Mouse (Mus musculus): ENCODE data around the gene Slc41a3.

Gene Slc41a3

DNA sequence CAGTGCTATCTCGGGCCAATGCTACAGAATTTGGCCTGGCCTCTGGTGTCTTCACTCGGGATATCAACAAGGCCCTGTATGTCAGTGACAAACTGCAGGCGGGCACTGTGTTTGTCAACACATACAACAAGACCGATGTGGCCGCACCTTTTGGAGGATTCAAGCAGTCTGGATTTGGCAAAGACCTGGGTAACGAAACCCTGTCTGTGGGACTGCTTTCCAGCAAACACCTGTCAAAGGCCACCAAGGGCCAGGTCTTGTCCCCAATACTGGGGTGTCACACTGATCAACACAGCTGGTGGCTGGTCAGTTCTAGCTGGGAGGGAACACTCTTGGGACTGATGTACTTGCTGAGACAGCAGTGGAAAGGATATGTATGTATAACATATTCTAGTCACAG, 6.3 kb upstream of the Slc41a3 start:
- DNase-seq: no peak

- DNase-seq: no peak
Measured at GRCm38 (mm10) chr6:90600351-90600750, 4.2 kb upstream of the Slc41a3 start.

- DNase-seq: no peak
Measured at GRCm38 (mm10) chr6:90601736-90602135, 2.8 kb upstream of the Slc41a3 start.

DNA sequence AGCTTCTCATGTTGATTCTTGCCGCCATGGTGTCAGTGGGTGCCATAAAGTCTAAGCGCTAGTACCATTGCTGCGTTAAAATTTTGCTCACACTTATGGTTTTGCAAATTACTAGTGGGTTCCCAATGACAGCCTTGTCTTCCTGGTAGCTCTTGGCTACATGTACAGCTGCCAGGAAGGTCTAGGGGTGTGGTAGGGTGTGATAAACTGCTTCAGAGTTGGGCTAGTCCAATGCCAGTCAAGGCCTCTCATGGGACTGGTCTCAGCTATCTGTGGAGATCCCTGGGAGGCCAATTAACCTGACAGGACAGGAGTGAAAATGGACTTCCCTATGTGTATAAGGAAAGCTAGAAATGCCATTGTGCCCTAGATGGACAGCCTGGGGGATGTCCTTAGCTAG, 2.2 kb upstream of the Slc41a3 start:
- no peak for DNase-seq

DNA sequence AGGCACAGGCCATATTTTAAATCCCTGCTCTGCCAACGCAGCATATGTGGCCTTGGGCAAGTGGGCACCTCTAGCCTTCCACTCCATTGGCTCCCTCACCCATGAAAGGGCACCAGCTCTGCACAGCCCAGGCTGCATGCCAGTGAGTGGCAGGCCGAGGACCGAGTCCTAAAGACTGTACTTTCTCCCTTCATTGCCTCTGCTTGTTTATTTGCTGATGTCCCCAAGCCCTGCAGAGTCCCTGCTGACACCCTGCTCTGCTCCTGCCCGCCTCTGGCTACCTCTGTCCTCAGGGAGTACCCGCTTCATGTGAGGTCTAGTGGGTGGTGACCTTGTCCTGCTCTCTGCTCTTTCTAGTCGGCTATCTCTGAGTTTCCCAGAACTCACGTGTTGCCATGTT, 1.4 kb upstream of the Slc41a3 start:
- no peak for DNase-seq

DNA sequence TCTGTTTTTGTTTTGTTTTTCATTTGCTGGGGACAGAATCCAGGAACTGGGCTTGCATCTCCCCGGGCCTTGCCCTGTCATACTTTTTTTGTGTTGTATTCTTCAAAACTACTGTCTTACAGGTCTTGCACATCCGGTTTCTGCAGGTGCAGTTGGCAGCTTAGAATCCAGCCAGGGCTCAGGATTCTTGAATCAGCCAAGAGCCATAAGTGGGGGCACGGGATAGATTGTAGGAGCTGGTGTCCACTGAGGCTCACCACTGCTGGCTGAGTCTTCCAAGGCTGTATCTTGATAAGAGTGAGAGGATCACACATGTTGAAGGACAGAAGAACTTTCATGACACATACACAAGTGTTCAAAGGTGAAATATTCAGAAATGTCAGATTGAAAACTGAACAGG, 395 bp upstream of the Slc41a3 start:
- DNase-seq: no peak

GRCm38 (mm10) chr6:90605298-90605665, 757 bp downstream of the Slc41a3 start:
- DNase-seq: no peak

DNA sequence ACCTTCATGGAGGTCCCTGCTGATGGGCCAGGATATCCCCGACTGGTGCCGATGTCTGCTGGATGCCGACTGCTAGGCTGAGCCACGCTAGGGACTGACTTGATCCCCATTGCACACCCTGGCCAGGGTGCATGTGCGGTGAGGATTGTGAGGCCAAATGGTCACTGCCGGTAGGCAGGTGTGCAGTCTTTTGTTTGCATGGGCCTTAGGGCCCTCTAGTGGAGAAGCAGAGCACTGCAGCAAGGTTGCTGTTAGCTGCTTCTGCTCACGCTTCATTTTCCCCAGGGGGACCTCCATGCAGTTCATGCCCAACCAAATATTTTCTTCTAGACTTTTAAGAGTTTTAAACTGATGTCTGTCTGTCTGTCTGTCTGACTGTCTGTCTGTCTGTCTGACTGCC, 2.0 kb downstream of the Slc41a3 start:
- peak; percentile 83 for DNase-seq

DNA sequence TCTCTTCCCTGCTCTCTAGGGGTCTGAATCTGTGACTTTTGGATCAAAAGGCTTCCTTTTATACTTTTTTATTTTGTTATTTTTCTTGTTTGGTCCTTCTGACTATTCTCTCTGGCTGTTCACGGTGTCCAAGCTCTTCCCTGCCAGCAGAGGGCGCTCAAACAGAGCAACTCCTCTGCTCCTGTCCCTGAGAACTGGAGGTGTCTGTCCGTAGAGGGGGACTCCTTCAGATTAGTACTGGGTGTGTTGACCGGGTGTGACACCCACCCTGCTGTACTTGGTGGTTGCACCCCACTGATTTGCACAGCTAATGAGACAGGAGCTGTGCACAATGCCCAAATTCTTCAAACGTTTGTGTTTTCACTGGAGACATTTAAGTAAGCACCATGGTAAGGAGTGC, 2.7 kb downstream of the Slc41a3 start:
- peak; percentile 81 for DNase-seq

DNA sequence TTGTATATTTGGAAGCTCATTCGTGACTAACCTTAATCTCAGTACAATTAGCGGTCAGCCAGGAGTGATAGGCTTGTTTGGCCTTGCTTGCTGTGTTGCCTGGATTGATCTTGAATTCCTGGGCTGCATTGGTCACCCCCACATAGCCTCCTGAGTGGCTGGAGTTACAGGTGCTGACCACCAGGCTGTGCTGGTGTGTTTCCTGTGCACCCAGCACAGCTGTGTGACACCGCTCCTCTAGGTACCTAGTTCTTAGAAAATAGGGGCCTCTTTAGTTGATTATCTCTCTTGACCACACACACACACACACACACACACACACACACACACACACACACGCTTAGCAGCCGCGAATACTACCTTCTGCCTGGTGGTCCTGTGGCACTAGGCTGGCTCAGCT, 3.7 kb downstream of the Slc41a3 start:
- DNase-seq: peak; percentile 32

DNA sequence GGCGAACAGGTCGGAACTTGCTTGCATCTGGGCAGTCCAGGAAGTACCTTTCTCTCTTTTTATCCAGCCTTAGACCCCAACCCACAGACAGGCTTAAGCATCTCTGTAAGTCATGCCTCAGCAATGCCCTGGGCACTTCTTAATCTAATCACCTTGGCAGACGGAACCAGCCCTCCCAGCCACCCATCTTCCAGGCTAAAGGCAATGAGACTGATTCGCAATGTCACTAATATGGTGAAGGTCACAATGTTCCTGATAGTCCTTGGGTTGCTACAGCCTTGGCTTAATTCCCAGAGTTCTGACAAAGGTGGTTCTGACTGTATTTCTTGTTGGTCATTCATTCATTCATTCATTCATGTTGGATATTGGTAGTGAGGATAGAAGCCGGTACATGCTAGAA, 5.7 kb downstream of the Slc41a3 start:
- no peak for DNase-seq

DNA sequence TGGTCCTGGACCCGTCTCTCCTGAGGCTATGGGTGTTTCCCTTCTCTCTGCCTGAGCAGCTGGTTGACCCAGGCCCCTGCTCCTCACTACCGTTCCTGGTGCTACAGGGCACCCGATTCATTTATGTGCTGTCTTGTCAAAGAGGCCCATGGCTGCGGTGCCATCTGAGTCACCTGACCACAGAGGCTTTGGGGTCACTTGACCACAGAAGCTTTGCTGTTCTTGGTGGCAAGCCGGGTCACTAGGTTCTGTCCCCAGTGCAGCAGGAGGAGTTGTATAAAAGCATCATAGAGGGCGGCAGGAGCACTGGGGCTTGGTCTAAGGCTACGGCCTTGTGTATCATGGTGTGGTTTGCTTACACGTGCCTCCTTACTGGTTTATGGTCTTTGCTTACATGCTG, 8.8 kb downstream of the Slc41a3 start:
- DNase-seq: no peak

GRCm38 (mm10) chr6:90615362-90615761, 10.8 kb downstream of the Slc41a3 start:
- no peak for DNase-seq

DNA sequence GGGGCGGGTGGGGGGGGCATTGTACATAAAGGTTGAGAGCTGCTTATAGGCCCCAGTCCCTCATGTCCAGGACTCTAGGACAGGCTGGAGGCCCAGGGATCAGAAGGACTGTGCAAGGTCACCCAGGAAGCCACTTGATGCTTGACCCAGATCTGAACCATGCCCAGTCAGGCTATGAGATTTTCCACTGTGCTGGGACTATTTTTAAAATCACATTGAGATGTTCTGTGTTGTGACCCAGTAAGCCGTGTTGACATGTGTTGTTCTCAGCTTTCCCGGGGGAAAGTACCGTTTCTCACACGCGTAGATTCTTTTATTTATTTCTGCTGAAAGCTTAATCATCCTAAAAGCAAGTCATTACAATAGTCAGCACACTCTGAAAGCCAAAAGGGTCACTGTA, 11.5 kb downstream of the Slc41a3 start:
- DNase-seq: no peak

DNA sequence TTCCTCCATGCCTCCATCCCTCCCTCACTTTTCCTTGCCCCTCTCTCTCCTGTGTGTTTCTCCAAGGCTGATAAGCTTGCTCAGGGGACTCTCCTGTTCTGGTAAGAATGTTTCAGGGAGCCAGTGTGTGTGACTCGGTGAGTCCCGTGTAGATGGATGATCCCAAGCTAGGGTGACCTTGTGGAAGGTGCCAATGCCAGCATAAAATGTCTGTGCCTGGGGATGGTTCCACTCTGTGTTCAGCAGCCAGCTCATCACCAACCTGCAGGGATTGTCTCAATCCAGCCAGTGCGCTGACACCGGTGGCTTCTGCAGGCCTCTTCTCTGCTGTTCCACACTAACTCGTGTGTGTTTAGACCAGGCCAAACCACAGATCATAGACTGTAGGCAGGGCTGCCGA, 12.0 kb downstream of the Slc41a3 start:
- no peak for DNase-seq

DNA sequence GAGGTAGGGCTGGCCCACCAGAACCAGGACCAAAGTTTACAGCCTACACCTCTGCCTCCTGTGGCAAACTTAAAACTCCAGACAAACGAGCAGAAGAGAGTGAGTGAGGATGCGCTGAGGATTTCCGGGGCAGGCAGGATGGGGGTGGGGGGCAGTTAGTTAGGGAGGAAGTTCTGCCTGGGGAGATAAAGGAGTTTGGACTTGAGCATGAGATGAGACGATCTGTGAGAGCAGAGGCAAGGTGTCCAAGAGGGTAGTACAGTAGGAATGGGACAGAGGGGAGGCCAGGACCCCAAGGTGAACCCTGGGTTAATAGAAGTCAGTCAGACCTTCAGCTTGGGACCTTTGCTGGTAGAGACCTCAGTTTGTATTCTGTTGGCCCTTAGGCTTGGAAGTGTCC, 13.7 kb downstream of the Slc41a3 start:
- DNase-seq: no peak

DNA sequence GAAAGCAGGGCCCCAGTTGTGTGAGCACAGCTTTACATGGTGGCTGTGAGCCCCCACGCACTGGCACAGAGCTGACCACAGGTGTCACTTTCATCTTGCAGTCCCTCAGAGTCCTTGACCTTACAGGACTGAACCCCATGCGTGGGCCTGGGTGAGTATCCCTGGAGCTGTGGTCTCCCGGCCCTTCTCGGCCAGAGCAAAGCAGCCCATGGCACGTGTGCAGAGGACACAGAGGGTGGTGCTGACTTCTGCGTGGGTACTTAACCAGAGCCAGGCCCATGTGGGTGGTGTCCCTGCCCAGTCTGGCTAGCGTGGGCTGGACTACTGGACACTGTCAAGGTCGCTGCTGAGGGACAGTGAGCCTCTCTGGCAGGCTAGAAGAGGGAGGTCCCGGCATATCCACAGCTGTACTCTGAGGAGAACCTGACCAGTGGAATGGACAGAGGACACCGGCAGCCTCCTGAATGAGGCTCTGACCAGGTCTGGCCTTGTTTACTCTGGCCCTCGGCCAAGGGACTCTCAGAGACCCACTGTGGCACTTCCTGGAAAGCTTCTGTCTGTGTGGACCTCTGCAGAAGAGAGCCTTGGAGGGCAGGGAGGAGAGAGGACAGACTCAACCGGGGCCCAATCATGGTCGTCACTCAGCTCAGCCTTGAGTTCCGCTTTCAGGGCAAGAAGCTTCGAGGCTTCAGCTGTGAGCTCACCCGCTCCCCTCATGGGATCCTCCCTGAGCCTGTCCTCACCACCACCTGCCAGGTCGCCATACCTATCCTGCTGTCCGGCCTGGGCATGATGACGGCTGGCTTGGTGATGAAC, 14.5 kb downstream of the Slc41a3 start:
- DNase-seq: no peak

DNA sequence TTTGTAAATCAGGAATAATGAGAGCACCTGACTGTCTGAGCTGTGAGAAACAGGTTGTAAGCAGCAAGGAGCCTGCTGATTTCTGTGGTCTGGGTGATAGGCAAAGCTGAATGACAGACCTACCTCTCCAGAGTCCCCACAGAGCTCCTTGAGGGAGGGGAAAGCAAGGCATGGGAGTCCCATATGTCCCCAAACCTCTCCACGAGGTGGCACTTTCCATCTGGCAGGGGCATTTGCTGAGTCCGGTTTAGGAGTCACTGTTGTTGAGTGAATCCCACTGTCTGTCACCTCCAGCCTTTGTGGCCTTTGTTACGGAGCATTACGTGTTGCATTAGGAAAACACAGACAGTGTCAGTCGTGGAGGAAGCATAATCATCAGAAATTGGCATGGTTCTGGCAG, 15.4 kb downstream of the Slc41a3 start:
- no peak for DNase-seq

GRCm38 (mm10) chr6:90620791-90621583, 16.5 kb downstream of the Slc41a3 start:
- no peak for DNase-seq

- no peak for DNase-seq
Measured at GRCm38 (mm10) chr6:90621584-90621890, 17.0 kb downstream of the Slc41a3 start.

DNA sequence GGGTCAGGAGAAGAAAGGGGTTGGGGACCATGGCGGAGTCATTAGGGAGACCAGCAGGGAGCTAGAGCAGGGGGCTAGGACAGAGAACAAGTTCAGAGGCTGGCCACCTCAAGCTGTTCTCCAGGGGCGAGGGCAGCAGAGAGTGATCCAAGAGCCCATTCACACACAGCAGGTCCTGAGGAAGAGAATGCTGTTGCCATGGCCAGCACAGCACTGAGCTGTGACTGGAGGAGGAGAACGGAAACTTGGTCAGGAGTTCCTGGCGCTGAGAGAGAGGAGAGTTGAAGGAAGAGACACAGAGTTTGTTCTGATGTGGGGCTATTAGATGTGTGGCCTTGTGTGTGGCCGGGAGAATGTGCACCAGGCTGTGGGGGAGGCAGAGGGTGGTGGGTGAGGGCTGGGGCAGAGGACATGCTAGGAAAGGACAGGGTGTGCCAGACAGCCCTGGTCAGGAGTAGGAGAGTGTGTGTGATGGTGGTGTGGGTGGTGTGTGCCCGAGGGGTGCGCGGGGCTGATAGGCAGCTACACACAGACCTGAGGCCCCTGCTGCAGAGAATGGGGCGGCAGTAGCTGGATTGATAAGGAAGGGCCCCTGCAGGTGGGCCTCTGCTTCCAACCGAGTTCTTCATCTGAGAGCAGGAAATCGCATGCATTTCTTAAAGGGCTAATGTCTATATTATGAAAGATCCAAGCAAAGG, 18.4 kb downstream of the Slc41a3 start:
- no peak for DNase-seq

DNA sequence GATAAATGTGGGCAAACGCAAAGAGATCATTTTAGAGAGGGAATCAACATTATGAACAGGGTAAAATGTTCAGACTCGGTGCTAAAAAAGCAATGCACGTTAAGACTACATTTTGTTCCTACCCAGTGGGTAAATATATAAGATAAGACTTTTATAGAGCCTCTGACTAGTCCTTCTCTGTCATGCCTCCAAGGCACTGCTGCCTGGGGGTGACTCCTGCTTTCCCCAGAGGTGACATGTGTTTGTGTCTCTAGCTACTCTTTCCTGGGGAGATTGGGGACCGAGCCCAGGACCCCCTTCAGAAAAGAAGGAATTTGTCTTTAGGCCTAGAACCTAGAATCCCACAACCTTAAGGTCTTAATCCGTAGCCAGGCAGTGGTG, 18.9 kb downstream of the Slc41a3 start:
- DNase-seq: no peak

GRCm38 (mm10) chr6:90624184-90624583, 19.7 kb downstream of the Slc41a3 start:
- DNase-seq: no peak

DNA sequence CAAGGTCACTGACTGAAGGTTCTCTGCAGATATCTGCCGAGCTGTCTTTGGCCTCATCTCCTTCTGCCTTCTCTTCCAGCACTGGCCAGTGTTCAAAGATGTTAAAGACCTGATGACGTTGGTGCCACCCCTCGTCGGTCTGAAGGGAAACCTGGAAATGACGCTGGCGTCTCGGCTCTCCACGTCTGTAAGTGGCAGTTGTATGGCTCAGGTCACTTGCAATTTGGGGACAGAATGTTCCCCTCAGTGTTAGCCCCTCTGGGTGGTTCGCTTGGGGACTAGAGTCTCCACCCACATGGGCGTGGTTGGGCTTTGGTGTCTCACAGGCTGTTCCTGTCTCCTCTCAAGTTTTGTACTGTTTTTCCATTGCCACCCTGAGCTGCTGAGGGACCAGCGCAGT, 20.2 kb downstream of the Slc41a3 start:
- DNase-seq: no peak

All from embryo, embryonic 11 days (tissue).